ENCODE assay signal across 13 mouse cellular contexts in the genomic region with DNA sequence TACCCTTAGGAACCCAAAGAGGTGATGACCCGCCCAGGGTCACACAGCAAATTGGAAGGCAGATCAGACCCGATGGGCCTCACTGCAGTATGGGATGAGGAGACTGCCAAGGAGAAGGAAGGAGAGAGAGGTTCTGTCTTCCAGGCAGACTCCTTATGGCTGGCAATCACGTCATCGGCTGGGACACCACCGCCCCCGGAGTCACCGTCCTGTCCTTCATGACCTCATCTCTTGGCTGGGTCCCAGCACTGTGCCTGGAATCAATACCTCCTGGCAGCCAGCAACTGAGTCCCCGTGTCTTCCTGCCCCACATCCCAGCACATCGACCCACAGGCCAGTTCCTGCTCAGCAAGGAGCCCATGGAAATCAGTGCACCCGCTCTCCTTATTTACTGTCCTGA.
DNase-seq lines count a peak whose midpoint lies in the region; ATAC-seq lines count a peak whose summit lies in the region.
"Had no signal": no experiment of that assay in that cellular context is flagged by ENCODE, and none has a peak within 500 bp of the region (broad histone marks: within the 10 kb centered on the region; RNA-seq: fewer than 3 reads in every experiment).

No protein-coding gene starts in this region.

- ATAC-seq in embryonic facial prominence, embryonic 13.5 days (ENCODE audit: insufficient number of reproducible peaks, insufficient read depth, low FRiP score, low TSS enrichment, low read depth): no peak

- H3K36me3 ChIP-seq in embryonic facial prominence, embryonic 13.5 days: no peaks in the 10 kb centered on the region
- no peaks in the 10 kb centered on the region for H3K36me3 ChIP-seq in embryonic facial prominence, embryonic 10.5 days (replicated peaks)
- H3K36me3 ChIP-seq: heart, embryonic 12.5 days; liver, embryonic 15.5 days; neural tube, embryonic 13.5 days had no signal

- H3K4me3 ChIP-seq in embryonic facial prominence, embryonic 13.5 days: no peak overlapping the region
- H3K4me3 ChIP-seq in embryonic facial prominence, embryonic 10.5 days: no peak overlapping the region
- H3K4me3 ChIP-seq: heart, embryonic 12.5 days; liver, embryonic 15.5 days; neural tube, embryonic 13.5 days had no signal

- 0 out of 2 replicates have a peak overlapping the region, but pooled peaks have one; percentile 11 for H3K9ac ChIP-seq in embryonic facial prominence, embryonic 13.5 days
- H3K9ac ChIP-seq: heart, embryonic 12.5 days; liver, embryonic 15.5 days; neural tube, embryonic 13.5 days had no signal

- H3K4me1 ChIP-seq in embryonic facial prominence, embryonic 13.5 days: peaks cover 5% of the 10 kb centered on the region; the same call in 1 of the 2 replicates
- H3K4me1 ChIP-seq in embryonic facial prominence, embryonic 10.5 days: peaks cover 6% of the 10 kb centered on the region
- H3K4me1 ChIP-seq: liver, embryonic 15.5 days had no signal

- H3K4me2 ChIP-seq in embryonic facial prominence, embryonic 13.5 days: no peak overlapping the region
- H3K4me2 ChIP-seq: heart, embryonic 12.5 days; liver, embryonic 15.5 days; neural tube, embryonic 13.5 days had no signal

- H3K9me3 ChIP-seq in embryonic facial prominence, embryonic 13.5 days: no peaks in the 10 kb centered on the region
- no peaks in the 10 kb centered on the region for H3K9me3 ChIP-seq in embryonic facial prominence, embryonic 10.5 days
- H3K9me3 ChIP-seq: heart, embryonic 12.5 days; liver, embryonic 15.5 days; neural tube, embryonic 13.5 days had no signal

- WGBS in embryonic facial prominence, embryonic 13.5 days: 72% methylated on average over 10 of the region's 10 CpGs
- 86% methylated on average over 10 of the region's 10 CpGs for WGBS in embryonic facial prominence, embryonic 10.5 days

- no peak overlapping the region for H3K27ac ChIP-seq in embryonic facial prominence, embryonic 13.5 days
- no peak overlapping the region for H3K27ac ChIP-seq in embryonic facial prominence, embryonic 10.5 days (replicated peaks)
- H3K27ac ChIP-seq: kidney, postnatal 0 days; liver, embryonic 15.5 days; neural tube, embryonic 13.5 days had no signal

- DNase-seq in embryonic facial prominence, embryonic 10.5 days (ENCODE audit: low spot score): no peak
- DNase-seq in lung, postnatal 10 days: peak; percentile 47
- no peak for DNase-seq in lung, postnatal 14 days
- peak; percentile 70 for DNase-seq in cerebellum, adult 11 months
- peak; percentile 80 to 82 for DNase-seq in cerebellum, postnatal 36 days
- DNase-seq in left cerebral cortex, adult 11 months (ENCODE audit: low spot score): no peak
- no peak for DNase-seq in testis, postnatal 10 days (ENCODE audit: low spot score)
- DNase-seq: thymus, postnatal 14 days had no signal

- H3K27me3 ChIP-seq in embryonic facial prominence, embryonic 13.5 days: peaks cover 64% of the 10 kb centered on the region
- peaks cover 59% of the 10 kb centered on the region for H3K27me3 ChIP-seq in embryonic facial prominence, embryonic 10.5 days (replicated peaks; ENCODE audit: low read depth, poor library complexity, severe bottlenecking)

Comparison
In these comparisons a context has a peak if more than half of its experiments do, and no peak if none do; other contexts are left out.
1. DNase-seq: peak in lung, postnatal 10 days (single experiment), cerebellum, adult 11 months (single experiment) and cerebellum, postnatal 36 days (2 of 2); none in embryonic facial prominence, embryonic 10.5 days (single experiment), lung, postnatal 14 days (single experiment), left cerebral cortex, adult 11 months (single experiment) and testis, postnatal 10 days (single experiment).